Mouse (Mus musculus): ENCODE measurements at regions not wholly inside any gene's neighbourhood (a gene's known extent, or its start where the extent isn't known, plus 50 kb on each side); places are given as distances from the start of the nearest gene placed in this dataset.
A peak's percentile ranks its signal among the peaks of the same experiment; 100 is the strongest.

- DNase-seq: no peak
Measured at GRCm38 (mm10) chr7:78123386-78123785, 614.4 kb downstream of the Ntrk3 start.

GRCm38 (mm10) chr7:78121151-78121486 is 616.7 kb downstream of the Ntrk3 start:
- DNase-seq: no peak

- DNase-seq: no peak
Measured at GRCm38 (mm10) chr7:78120462-78121150, 617.2 kb downstream of the Ntrk3 start.

- no peak for DNase-seq
Measured at GRCm38 (mm10) chr7:78119809-78120208, 618.0 kb downstream of the Ntrk3 start.

GRCm38 (mm10) chr7:78111291-78111690 is 626.5 kb downstream of the Ntrk3 start:
- DNase-seq: peak; percentile 17

GRCm38 (mm10) chr7:78103536-78104279 is 634.1 kb downstream of the Ntrk3 start:
- DNase-seq: no peak

- no peak for DNase-seq
Measured at GRCm38 (mm10) chr7:78102396-78102795, 635.4 kb downstream of the Ntrk3 start.

- DNase-seq: peak; percentile 20
Measured at GRCm38 (mm10) chr7:78086566-78087008, 651.2 kb downstream of the Ntrk3 start.

- no peak for DNase-seq
Measured at GRCm38 (mm10) chr7:78085783-78086565, 651.8 kb downstream of the Ntrk3 start.

GRCm38 (mm10) chr7:78079708-78080107 is 658.1 kb downstream of the Ntrk3 start:
- DNase-seq: no peak

- no peak for DNase-seq
Measured at GRCm38 (mm10) chr7:78071131-78071530, 666.7 kb downstream of the Ntrk3 start.

- no peak for DNase-seq
Measured at GRCm38 (mm10) chr7:78061631-78062030, 676.2 kb downstream of the Ntrk3 start.

- no peak for DNase-seq
Measured at GRCm38 (mm10) chr7:78049606-78050005, 688.2 kb downstream of the Ntrk3 start.

- peak; percentile 11 for DNase-seq
Measured at GRCm38 (mm10) chr7:78045456-78045855, 692.4 kb downstream of the Ntrk3 start.

GRCm38 (mm10) chr7:78031032-78031431 is 706.8 kb downstream of the Ntrk3 start:
- DNase-seq: no peak

GRCm38 (mm10) chr7:78026992-78027615 is 710.7 kb downstream of the Ntrk3 start:
- DNase-seq: peak; percentile 6

GRCm38 (mm10) chr7:78023591-78023990 is 714.2 kb downstream of the Ntrk3 start:
- DNase-seq: no peak

- DNase-seq: no peak
Measured at GRCm38 (mm10) chr7:78023075-78023474, 714.7 kb downstream of the Ntrk3 start.

GRCm38 (mm10) chr7:78013631-78014030 is 724.2 kb downstream of the Ntrk3 start:
- DNase-seq: no peak

GRCm38 (mm10) chr7:78003086-78003485 is 734.7 kb downstream of the Ntrk3 start:
- no peak for DNase-seq

GRCm38 (mm10) chr7:77993840-77994239 is 744.0 kb downstream of the Ntrk3 start:
- DNase-seq: no peak

GRCm38 (mm10) chr7:77990150-77990549 is 747.7 kb downstream of the Ntrk3 start:
- DNase-seq: no peak

- peak; percentile 19 for DNase-seq
Measured at GRCm38 (mm10) chr7:77988177-77988576, 749.6 kb downstream of the Ntrk3 start.

All from right cerebral cortex, postnatal 14 days (tissue).